Mouse (Mus musculus): ENCODE results near the gene Ciao2b.
A peak's percentile ranks its signal among the peaks of the same experiment; 100 is the strongest.
"Not testable (repeated sequence)": the region's sequence is repeated elsewhere in the genome, so short reads cannot be mapped to it uniquely, and the experiment has no call there.

Gene Ciao2b

DNA sequence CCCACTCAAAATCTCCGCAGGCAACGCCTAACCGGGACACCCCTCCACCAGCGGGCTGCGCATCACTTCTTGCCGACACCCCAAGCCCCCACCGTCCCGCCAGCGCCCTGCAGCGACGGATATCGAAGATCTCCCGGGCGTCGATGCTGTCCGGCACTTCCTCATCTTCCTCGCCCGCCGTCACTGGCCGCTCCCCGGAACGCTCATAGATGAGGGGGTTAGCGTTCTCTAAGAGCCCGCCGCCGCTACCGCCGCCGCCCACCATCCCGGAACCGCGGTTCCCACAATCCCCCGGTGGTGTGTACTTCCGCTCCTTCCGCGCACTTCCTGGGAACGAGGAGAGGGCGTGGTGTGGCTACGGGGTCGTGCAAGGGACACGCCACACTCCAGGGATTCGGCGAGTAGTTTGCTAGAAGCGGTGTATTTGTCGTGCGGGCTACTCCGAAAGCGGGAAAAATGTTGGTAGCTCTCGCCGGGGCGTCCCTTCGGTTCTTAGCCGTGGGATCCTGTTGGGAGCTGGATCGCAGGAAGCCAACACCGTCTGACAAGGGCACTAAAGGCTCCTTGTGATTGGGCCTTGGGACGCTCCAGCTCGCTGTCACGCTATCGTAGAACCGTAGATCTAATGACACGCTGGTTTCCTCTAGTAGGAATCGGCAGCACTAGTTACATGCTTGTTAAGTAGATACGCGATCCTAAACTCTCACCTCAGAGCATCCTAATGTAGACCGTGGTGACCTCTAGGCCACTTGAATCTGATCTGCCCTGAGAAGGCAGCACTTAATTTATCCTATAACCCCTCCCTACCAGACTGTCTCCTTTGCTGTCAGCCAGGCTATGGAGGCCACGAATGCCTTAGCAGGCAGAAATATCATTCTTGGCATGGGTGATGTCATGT, at the start of gene Ciao2b:
Gene Ciao2b, minus strand, starts transcription at position 540 of the 898 bp plus-strand sequence.
- peak; percentile 93 for DNase-seq

DNA sequence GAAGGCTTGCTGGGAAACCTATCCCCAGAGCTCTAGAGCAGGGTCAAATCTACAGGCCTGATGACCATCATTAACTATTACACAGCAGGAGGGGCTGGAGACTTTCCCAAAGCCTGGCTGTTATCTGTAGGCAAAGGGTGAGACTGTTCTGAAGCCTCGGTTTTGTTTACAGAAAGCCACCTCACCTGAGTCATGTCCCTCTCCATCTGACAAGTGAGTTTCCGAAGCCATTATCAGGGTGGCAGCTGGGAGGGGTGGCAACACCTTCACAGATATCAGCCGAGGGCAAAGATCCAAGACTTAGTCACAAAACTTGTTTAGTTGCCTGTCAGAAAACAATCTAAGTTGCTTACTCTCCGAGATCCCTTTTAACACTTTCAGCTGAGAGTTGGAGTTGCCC, 46.7 kb upstream of the Ciao2b start:
- no peak for DNase-seq

DNA sequence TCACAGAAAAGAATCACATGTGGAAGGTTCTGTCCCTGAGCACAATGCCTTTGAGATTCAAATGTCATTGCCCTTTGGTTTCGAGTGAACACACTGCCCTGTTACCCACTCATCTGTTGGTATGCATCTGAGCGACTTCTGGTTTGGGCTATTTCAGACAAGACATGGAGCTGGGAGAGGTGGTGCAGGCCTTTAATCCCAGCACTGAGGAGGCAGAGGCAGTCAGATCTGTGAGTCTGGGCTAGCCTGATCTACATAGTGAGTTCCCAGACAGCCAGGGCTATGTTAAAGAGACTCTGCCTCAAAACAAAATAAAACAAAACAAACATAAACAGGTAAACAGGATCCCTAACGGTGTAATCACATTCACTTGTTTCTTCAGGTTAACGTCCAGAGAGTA, 13.8 kb upstream of the Ciao2b start:
- no peak for DNase-seq

DNA sequence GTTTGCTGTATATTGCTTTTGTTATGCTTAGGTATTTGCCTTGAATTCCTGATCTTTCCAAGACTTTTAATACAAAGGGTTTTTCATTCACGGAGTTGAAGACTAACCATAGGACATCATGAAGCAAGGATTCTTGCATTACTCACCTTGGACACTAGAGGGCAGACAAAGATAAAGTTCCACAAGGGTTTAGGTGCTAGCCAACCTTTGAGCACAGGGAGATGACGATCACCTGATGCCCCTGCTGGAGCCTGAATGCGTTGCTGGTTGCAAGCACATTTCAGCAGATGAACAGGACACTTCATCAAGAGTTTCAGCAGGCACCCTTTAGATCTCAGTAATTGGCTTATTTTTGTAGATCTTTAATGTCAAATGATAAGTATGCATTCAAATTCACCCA, 13.2 kb upstream of the Ciao2b start:
- DNase-seq: peak; percentile 87

DNA sequence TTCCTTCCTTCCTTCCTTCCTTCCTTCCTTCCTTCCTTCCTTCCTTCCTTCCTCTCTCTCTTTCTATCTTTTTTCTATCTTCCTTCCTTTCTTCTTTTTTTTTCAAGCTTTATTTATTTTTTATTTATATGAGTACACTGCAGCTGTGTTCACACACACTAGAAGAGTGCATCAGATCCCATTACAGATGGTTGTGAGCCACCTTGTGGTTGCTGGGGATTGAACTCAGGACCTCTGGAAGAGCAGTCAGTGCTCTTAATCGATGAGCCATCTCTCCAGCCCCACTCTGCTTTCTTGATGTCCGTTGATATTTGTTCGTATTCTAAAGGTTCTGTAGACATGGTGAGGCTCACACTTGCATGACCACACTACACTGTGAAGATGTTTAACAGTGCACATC, 2.4 kb upstream of the Ciao2b start:
- DNase-seq: not testable (repeated sequence)

DNA sequence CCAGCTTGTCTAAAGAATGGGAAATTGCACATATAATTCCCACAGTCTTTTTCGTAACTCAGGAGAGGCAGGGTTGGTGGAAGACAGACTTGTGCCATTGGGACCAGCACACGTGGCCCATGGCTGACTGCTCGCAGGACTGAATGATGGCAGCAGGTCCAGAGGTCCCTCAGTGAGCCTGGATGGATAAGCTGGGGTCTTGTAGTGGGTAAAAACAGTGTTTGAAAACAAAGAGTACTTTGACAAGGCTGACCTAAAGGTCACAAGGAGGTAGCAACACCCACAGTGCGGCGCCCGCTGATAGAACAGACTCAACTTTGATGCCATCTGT, 524 bp upstream of the Ciao2b start:
- DNase-seq: no peak

DNA sequence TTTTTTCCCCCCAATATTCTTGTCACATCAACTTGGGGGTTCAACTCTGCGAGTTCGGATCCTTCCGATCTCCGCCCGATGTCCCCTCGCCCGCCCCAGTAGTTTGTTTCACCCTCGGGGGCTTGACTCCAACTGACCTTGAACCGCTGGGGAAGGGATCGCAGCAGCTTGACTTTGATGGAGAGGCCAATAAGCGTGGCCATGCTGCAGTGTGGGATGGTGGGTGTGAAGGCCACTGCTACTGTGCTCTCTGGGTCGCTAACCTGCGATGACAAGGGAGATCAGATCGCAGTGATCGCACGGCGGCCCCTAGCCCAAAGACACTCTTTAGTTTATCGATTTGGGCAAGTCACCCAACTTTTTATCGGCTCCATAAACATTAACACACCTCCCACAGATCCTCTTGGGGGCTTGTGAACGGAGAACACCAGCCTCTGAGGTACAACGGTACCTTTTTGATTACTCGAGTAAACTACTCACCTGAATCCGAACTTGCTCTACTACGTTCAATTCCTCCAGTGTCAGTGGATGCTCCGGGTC, 864 bp downstream of the Ciao2b start:
- DNase-seq: no peak

DNA sequence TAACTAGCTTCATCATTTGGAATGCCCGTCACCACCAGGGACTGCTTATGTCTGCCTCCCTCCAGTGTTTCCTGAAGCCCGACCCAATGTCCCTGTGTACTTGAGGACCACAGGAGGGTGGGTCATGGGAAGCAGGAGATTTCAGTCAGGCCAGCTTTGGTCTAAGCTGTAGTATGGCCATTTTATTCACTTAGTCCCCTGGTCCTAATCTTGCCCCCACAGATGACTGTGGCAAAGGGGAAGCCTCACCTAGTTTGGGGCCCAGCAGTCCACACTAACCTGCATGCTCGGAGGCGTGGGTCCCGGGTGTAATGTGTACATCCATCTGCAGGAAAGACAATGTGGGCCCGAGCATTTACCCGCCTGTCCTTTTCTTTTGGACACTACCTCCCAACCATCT, 1.5 kb downstream of the Ciao2b start:
- no peak for DNase-seq

DNA sequence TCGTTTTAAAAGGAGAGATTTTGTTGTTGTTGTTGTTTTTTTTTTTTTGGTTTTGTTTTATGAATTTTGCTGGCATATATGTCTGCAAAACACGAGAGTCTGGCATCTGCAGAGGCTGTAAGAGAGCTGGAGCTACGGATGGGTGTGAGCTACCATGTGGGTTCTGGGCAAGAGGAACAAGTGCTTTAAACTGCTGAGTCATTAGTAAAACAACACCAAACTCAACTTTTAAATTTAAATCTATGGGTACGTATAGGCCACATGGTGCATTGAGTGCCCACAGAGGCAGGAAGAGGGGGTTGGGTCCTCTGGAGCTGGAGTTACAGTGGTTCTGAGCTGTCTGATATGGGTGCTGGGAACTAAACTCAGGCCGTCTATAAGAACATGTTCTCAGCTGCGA, 3.8 kb downstream of the Ciao2b start:
- no peak for DNase-seq

DNA sequence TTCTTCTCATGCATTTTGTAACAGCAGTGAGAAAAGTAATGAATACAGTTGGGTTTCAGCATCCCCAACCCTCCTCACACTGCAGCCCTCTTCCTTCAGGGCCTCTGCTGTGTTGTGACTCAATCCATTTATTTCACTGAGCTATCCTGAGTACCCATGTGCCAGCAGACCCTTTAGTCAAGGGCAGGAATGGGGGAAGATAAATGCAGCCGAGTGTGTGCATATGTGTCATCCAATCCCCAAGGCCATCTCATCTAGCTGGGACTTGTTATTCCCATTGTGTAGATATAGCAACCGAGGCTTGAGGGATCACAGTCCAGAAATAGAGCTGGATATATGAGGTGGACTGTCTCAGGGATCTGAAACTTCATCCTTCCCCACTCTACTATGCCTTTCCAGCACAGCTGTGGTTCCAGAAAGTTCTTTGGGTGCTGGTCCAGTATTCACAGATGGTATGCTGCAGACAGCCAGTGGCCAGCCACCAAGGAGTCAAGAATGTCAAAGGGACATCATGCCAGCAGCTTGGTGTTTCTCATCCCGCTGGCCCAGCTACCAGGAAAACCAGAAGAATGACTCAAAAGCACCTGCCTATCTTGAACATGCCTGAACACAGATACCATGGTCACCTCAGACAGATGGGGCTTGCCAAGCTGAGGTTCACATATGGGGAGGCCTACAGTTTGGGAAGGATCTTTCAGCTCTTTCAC, 6.6 kb downstream of the Ciao2b start:
- no peak for DNase-seq

DNA sequence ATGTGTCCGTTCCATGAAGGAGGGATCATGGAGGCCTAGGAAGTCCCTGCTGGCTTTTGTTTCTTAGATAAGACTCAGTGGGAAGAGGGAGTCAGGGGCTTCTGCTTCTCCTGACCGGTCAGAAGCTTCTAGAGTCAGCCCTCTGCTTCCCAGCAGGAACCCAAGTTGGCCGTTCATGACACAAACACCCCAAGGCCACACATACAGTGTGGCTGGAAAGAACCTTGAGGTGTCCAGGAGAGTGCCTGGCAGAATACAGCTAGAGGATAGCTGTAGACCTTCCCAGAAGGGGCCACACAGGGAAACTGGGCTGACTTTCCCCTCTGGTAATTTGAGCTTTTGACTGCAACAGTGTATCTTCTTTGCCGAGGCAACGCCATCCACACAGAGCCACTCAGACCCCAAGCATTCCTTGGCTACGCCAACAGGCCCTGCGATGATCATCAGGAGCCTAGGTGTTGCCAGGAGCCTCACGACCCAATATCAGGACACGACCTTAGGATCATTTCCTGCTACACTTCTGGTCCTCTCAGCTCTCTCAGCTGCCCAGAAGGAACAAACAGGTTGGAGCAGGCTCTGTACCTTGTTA, 8.5 kb downstream of the Ciao2b start:
- DNase-seq: no peak

DNA sequence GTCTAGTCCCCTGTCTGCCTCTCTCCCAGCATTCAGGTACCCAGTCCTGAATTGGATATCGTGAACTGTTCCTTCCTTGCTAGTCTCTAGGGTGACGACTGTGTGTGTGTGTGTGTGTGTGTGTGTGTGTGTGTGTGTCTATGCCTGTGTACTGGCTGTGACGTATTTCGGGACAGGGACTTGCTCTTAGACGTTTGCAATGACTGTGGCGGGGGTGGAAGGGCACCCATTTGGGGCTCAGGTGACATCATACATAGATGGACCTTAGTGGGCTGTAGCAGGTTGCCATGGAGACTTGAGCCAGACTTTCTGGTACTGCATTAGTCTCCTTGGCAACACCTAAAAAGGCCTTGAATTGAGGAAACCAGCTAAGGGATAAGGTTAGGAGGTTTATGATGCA, 9.3 kb downstream of the Ciao2b start:
- no peak for DNase-seq

DNA sequence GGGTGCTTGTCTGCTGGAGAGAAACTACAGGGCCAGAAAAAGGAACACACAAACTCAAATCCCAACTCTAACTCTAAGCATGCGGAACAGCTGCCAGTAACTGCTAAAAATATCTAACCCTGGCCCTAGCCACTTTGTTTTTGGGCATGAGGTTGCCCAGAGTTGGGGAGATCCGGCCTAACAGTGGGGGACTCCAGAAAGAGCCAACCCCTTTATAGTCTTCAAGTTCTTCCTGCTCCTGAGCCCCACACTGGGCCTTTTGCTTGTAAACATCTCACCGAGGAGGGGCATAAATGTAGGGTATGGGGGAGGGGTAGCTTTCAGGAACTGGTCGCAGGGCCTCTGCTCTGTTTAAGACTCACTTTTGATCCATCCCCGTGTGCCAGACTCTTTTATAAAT, 9.8 kb downstream of the Ciao2b start:
- DNase-seq: no peak

DNA sequence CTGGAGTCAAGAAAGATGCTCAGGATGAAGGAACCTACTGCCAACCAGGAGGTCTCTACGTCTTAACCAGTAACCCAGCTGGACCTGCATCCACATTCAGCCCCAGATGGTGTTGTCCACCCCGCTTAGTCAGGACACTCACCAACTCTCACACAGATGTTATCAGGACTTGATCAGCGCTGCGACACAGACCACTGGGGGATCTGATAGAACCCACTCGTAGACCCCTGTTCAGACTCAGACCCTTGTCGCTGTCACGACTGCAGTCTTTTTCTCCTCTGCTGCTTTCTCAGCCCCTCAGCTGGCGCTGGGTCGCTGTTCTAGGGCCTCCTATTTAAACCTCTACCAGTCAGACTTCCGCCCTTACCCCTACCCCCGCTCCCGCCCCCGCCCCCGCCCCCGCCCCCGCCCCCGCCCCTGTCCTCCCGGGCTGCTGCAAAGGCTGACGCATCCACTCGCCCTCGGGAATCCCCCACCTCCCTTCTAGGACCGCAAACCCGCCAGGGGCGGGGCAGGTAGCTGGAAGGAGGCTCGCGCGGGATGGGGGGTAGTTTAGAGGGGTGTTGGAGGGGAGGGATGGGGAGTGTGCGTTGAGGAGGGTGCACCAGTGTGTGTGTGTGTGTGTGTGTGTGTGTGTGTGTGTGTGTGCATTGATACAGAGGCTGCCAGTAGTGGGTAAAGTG, 10.6 kb downstream of the Ciao2b start, which contains the start of gene Rrad:
Gene Rrad, minus strand, starts transcription at position 347 of the 683 bp plus-strand sequence.
- peak; percentile 68 for DNase-seq

DNA sequence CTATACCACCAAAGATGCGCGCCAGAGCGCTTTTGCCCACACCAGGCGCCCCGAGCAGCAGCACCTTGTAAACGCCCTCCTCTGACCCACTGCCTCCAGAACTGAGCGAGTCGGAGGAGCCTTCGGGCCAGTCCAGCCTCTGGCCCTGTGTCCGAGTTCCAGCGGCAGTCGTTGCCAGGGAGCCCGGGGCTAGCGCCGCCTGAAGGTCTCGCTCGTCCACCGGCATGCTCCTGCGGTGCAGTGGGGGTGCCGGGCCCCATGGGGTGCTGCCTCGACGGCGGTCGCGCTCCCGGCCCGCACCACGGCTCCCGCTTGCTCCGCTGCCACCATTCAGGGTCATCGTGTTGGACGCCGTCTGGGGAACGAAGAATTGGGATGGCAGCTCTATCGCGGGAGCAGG, 11.2 kb downstream of the Ciao2b start:
- DNase-seq: peak; percentile 23

DNA sequence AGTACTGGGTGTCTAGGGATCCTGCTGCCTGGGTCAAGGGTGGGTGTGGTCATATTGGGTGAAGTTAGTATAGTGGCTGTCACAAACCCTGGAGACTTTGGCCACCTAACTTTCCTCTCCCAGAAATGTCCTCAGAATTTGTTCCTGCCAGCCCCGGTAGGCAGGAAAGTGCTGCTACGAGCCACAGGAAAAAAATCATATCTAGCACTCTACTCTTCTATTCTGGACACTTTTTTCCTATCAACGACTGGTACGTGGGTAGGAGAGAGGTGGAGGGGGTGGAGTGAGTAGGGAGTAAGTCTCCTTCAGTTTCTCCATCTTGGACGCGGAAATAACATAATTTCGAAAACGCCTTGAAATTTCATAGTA, 11.7 kb downstream of the Ciao2b start:
- no peak for DNase-seq

DNA sequence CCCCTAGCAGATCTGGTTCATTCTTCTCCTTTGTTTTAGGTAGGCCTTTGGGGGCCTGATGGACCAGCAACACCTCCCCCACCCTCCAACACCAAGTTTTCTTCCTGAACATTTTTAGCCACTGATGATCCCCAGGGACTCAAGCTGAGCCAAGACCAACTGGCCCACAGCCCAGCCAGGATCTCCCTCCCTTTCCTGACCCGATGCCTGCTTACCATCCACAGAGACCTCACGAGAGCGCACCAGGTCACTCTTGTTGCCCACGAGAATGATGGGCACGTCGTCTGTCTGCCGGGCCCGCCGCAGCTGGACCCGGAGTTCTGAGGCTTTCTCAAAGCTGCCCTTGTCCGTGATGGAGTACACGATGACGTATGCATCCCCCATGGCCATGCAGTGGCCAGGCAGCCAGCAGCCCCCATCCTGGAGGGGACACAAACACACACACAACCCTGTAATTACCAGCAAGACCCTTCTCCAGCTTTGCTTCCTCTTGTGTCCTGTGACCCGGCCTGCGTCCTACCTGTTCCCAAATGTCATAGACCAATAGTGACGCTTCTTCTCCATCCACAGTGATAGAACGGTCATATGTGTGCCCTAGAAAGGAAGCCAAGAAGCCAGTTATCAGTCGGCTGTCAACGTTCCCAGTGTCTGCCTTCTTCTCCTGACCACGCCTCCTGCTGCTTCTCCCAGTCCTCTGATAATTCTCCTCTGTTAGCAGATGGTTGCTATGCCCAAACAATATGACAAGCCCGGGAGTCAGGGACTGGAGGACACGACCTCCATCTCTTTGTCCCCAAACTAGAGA, 12.3 kb downstream of the Ciao2b start:
- no peak for DNase-seq

DNA sequence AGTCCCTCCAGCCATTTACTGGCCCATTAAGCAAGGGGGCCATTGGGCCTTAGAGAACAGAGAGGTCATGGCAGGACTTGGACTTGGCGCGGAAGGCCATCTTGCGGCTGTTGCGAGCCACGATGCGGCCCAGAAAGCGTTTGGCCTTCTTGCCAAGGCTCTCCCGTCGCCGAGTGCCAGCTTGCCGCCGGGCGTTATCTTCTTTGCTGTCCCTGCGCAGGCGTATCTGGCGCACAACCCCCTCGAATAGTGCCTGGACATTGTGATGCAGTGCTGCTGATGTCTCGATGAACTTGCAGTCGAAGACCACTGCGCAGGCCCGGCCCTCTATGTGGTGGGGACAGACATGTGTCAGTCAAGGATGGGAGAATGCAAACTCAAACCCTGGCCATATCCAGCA, 13.4 kb downstream of the Ciao2b start:
- no peak for DNase-seq

DNA sequence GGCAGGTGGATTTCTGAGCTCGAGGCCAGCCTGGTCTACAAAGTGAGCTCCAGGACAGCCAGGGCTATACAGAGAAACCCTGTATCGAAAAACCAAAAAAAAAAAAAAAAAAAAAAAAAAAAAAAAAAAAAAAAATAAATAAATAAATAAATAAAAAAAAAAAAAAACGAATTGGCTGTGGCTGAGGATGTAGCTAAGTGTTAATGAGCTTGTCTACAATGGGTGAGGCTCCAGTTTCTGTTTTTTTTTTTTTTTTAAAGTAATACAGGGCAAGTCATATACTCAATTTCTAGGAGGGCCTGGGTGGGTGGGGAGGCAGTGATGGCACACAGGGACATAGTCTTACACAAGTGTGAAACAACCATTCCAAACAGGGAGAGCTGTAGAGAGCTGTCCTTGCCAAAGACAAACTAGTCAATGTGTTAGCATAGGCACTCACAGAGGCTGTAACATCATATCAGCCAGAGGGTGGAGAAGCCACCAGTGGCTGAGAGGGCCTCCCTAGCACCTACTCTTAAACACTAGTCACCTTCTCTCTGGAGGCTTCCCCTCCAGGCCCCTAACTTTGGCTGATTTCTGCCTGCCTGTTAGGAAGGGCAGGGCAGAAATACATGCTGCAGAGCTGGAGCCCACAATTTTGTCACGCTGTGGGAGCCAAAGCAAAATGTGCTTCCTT, 14.6 kb downstream of the Ciao2b start:
- DNase-seq: no peak

DNA sequence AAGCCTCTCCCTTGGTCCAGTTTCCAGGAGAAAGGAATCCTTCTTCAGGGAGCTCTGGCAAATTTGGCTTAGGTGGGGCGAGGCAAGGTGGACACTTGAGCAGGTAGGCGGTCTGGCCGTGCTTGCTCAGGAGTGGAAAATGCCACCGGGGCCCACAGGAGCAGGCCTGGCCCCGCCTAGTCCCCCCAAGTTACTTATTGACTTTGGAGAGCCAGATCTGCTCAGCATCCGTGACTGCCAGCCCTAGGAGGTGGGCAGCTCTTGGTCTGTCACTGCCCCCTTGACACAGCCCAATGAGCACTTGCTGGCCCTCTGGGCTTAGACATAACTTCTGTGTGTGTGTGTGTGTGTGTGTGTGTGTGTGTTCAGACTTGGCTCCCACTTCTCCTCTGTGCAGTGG, 17.6 kb downstream of the Ciao2b start, which contains the start of gene Cdh16:
Gene Cdh16, minus strand, starts transcription at position 236 of the 400 bp plus-strand sequence.
- DNase-seq: no peak

DNA sequence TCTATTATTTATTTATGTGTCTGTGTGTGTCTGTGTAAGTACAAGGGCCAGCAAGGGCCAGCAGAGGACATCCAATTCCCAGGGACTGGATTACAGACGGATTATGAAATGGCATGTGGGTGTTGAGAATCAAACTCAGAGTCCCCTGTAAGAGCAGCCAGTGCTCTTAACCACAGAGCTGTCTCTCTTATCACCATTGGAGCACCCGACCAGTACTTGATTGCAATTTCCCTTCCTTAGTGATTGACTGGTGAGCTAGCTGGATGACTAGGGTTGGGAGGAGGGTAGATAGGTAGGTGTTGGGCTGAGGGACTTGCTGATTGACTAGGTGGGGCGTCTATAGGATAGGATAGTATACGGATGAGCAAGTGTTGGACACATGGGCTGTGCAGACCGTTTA, 21.0 kb downstream of the Ciao2b start:
- no peak for DNase-seq

DNA sequence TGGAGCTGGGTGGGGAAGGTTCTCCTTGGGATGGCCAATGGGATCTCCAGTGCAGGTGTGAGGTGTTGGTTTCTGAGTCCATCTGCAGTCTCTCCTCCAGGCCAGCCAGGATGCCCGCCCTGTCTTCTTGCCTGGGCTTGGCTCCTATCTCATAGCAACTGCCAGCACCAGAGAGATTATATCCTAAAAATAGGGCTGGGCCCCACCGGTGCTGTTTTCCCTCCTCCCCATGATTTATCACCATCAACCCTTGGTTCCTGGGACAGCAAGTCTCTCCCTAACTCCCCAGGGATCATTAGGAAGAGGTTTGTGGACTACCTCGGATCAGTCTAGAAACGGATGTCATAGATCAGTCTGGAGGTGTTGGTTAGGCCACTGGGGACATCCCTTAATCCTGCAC, 28.6 kb downstream of the Ciao2b start:
- no peak for DNase-seq

Data from embryo, embryonic 11 days (tissue).